Mouse (Mus musculus) gastrocnemius, adult 8-10 months (tissue): ENCODE results near the gene Nup50. TPM values are rescaled to one million over a fixed set of nuclear protein-coding genes. Genes with fewer than 3 reads are reported as not detected.

Source experiments
- DNase-seq, 2 experiments: peaks; one replicate each; pipeline ENCODE4 v3.0.0; 2022; ENCODE audit warnings: low spot score in 2 of 2
- total RNA-seq, 4 experiments: library from RNA; stranded (reverse); gene quantifications; 2 replicates each; pipeline ENCODE4 v1.2.4; 2022

Nup50 gene
- 10 to 100 TPM; 11.0 to 15.4 (median 14.2) TPM for total RNA-seq

- peak; percentile 100 for DNase-seq
Observed at GRCm38 (mm10) chr15:84922884-84923507, at the start of gene Nup50. Nup50 (plus strand) TSS chr15:84923411.

- DNase-seq = no peak
Observed at GRCm38 (mm10) chr15:84873867-84874266, 49.3 kb upstream of the Nup50 start.

GRCm38 (mm10) chr15:84877029-84877815, 46.0 kb upstream of the Nup50 start:
- DNase-seq = no peak

GRCm38 (mm10) chr15:84888066-84888465, 35.1 kb upstream of the Nup50 start:
- no peak for DNase-seq

DNA sequence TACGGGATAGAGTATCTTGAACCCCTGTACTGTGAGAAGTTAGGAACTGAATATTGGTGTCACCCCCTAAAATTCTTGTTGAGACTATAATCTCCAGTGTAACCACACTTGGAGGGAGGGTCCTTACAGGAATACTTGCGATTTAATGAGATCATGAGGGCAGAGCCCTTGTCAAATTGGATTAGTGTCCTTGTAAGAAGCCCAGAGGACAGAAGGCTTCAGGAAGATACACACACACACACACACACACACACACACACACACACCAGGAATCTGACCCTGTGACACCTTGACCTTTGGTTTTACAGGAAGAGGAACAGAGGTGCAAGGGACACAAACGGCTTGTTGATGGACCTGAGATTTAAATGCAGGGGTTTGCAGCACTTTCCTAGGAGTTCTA, 32.0 kb upstream of the Nup50 start:
- DNase-seq = no peak

DNA sequence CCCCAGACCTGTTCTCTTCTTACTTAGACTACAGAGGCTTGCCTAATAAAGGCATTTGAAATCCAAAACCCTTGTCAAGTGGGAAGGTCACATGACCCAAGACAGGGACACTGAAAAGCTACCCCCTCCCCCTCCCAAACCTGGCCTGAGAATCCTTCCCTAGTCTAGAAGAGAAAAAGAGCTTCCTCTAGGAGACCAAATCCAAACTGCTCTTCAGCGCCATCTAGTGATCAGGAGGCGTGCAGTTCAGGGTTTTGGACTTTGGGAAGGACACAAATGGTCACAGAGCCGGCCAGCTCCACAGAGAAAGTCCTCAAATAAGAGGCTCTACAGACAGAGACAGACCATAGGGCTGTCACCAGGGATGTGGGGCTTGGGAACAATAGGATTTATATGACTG, 31.6 kb upstream of the Nup50 start:
- DNase-seq = peak; percentile 7 to 20

GRCm38 (mm10) chr15:84896216-84896615, 27.0 kb upstream of the Nup50 start:
- peak in 1 of 2 experiments; percentile 7 for DNase-seq

DNA sequence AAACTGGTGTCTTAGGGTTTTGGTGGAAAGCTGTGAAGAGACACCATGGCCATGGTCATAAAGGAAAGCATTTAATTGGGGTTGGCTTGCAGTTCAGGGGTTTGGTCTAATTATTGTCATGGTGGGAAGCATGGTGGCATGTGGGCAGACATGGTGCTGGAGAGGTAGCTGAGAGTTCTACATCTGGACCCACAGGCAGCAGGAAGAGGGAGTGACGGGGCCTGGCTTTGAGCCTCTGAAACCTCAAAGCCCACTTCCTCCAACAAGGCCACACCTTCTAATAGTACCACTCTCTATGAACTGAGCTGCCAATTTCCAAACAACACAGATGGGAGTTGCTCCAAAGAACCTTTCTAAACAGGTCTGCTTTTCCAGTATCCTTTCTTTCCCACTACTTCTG, 26.5 kb upstream of the Nup50 start:
- DNase-seq = no peak

GRCm38 (mm10) chr15:84898077-84898476, 25.1 kb upstream of the Nup50 start:
- DNase-seq = no peak

- DNase-seq = no peak
Observed at GRCm38 (mm10) chr15:84903843-84904385, 19.3 kb upstream of the Nup50 start.

GRCm38 (mm10) chr15:84913201-84913600, 10.0 kb upstream of the Nup50 start:
- no peak for DNase-seq

GRCm38 (mm10) chr15:84919938-84920337, 3.3 kb upstream of the Nup50 start, which contains the start of gene Gm29666:
Gm29666 (minus strand) TSS chr15:84920038.
- no peak for DNase-seq

DNA sequence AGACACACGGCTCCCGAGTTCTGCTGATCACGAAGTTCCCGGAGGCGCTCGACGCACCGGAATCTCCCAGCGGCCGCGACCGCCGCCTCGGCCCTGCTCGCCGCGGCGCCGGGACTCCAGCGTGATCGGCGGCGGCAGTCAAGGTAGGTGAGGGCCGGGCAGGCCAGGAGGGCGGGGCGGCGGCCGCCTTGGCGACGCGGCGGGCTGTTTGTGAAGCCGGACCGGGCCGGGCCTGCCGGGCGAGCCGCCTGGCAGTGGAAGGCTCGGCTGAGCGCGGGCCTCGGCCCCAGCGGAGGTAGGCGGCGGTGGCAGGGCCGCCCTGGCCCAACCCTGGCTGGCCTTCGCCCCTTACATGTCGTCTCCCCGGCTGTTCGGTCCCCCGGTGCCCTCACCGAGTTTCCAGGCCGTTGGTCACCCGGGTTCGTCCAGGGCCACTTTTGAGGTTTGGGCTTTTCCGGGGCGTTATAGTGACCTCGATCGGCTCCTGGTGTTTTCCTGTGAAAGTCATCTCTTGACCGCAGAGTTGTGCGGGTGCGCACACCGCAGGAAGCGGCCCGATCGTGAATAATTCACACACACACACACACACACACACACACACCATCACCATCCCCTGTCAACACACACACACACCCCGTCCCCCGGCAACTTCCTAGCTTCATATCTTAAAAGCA, 434 bp downstream of the Nup50 start:
- peak in 1 of 2 experiments; percentile 57 for DNase-seq

DNA sequence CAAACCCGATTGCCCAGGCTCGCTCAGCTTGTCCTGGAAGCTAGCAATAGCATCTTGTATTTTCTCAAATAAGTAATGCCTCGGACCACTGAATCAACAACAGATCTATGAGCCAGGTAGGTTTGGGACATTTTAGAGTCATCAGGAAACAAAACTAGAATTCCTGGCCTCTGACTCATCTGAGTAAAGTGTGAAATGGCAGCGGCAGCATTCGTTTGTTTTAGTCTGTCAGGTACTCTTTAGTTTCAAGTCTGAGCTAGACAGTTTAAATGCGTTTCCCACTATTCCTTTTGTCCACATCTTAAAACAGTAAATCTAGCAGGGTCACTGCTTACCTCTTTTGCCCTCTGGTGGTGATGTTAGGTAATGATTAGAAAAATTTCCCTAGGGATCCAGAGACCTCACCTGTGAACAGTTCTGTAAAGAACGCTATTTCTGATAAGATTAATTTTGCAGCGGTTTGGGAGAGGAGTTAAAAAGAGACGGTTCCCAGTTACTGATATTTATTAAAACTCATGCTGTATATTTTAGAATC, 1.6 kb downstream of the Nup50 start:
- DNase-seq = no peak

DNA sequence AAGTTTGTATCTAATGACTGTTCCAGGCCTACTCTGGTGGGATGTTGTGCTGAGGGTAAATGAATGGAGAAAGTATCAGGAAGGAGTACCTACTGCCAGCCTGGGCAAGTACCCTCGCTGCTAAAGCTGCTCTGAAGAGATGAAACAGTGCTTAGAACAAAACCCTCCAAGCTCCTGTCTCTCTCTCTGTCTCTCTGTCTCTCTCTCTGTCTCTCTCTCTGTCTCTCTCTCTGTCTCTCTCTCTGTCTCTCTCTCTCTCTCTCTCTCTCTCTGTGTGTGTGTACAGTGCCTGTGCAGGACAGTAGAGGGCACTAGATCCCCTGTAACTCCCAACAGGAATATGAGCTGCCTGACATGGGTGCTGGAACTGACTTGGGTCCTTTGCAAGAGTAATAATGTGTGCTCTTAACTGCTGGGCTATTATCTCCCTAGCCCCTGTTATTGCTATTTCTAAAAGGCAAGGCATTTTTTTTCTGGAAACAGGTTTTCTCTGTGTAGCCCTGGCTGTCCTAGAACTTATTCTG, 2.3 kb downstream of the Nup50 start:
- DNase-seq = no peak

- DNase-seq = no peak
Observed at GRCm38 (mm10) chr15:84932351-84932750, 9.1 kb downstream of the Nup50 start.

- no peak for DNase-seq
Observed at GRCm38 (mm10) chr15:84934901-84935300, 11.7 kb downstream of the Nup50 start.

DNA sequence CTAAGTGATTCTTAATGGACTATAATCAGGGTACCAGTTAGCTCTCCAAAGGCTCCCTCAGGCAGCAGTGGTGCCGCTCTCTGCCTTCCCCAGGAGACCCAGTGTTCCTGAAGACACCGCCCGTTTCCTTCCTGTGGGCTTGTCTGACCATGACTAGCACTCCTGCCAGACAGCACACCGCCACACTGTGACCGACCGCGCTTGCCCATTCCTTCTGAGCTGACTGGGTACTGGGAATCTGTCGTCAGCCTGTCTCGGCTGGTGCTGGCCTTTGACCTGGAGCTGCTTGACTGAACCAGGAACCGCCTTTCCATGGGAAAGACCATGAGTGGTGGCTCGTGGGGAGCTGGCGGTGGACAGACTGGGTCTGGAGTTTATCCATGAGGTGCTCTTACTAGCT, 16.9 kb downstream of the Nup50 start:
- no peak for DNase-seq

GRCm38 (mm10) chr15:84942647-84943285, 19.6 kb downstream of the Nup50 start:
- no peak for DNase-seq

- no peak for DNase-seq
Observed at GRCm38 (mm10) chr15:84944319-84944718, 21.1 kb downstream of the Nup50 start.

DNA sequence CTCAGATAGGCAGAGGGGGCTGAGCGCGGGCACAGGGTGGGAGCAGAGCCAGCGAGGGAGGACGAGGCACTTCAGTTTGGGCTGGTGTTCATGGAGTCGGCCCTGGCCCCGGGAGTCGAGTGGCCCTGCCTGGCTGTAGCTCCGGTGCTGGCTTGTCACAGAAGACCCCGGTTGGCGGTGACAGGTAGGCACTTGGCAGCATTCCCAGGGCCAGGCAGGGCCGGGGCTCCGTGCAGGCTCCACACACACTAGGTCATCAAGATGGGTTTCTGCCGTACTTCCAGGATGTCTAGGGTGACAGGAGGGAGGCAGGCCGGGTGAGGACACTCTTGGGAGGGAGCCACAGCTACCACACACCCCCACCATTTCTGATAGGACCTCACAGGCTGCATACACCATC, 25.8 kb downstream of the Nup50 start:
- DNase-seq = no peak
